Mouse (Mus musculus): ENCODE data around the gene Tnxb.

Gene Tnxb

GRCm38 (mm10) chr17:34660259-34660820, 10.0 kb upstream of the Tnxb start:
- no peak for DNase-seq

GRCm38 (mm10) chr17:34661121-34661591, 9.2 kb upstream of the Tnxb start:
- no peak for DNase-seq

- no peak for DNase-seq
Observed at GRCm38 (mm10) chr17:34662468-34662867, 7.9 kb upstream of the Tnxb start.

- DNase-seq, result no peak
Observed at GRCm38 (mm10) chr17:34662978-34663377, 7.4 kb upstream of the Tnxb start.

GRCm38 (mm10) chr17:34663558-34663957, 6.8 kb upstream of the Tnxb start:
- no peak for DNase-seq

GRCm38 (mm10) chr17:34664472-34664871, 5.9 kb upstream of the Tnxb start:
- DNase-seq, result no peak

GRCm38 (mm10) chr17:34671151-34672066, 1.1 kb downstream of the Tnxb start:
- no peak for DNase-seq

- no peak for DNase-seq
Observed at GRCm38 (mm10) chr17:34672246-34672792, 2.0 kb downstream of the Tnxb start.

- DNase-seq, result no peak
Observed at GRCm38 (mm10) chr17:34673139-34673538, 2.8 kb downstream of the Tnxb start.

- DNase-seq, result no peak
Observed at GRCm38 (mm10) chr17:34674524-34675204, 4.3 kb downstream of the Tnxb start.

- DNase-seq, result no peak
Observed at GRCm38 (mm10) chr17:34675205-34676092, 5.1 kb downstream of the Tnxb start.

GRCm38 (mm10) chr17:34676093-34676460, 5.7 kb downstream of the Tnxb start:
- no peak for DNase-seq

GRCm38 (mm10) chr17:34676671-34677070, 6.3 kb downstream of the Tnxb start:
- DNase-seq, result no peak

- no peak for DNase-seq
Observed at GRCm38 (mm10) chr17:34680191-34680590, 9.9 kb downstream of the Tnxb start.

- DNase-seq, result no peak
Observed at GRCm38 (mm10) chr17:34680621-34681020, 10.3 kb downstream of the Tnxb start.

GRCm38 (mm10) chr17:34681132-34681571, 10.8 kb downstream of the Tnxb start:
- no peak for DNase-seq

GRCm38 (mm10) chr17:34681881-34682536, 11.7 kb downstream of the Tnxb start:
- no peak for DNase-seq

- DNase-seq, result no peak
Observed at GRCm38 (mm10) chr17:34683179-34683578, 12.8 kb downstream of the Tnxb start.

- DNase-seq, result no peak
Observed at GRCm38 (mm10) chr17:34683686-34684220, 13.4 kb downstream of the Tnxb start.

GRCm38 (mm10) chr17:34684253-34684893, 14.0 kb downstream of the Tnxb start:
- DNase-seq, result no peak
